Mouse (Mus musculus): ENCODE results near the gene Steap3. TPM values are rescaled to one million over a fixed set of nuclear protein-coding genes. Genes with fewer than 3 reads are reported as not detected.
"Not testable (repeated sequence)": the region's sequence is repeated elsewhere in the genome, so short reads cannot be mapped to it uniquely, and the experiment has no call there.

Steap3 gene
- total and polyA plus RNA-seq, 2 experiments from 2014 or later: 4.8 to 7.8 TPM

DNA sequence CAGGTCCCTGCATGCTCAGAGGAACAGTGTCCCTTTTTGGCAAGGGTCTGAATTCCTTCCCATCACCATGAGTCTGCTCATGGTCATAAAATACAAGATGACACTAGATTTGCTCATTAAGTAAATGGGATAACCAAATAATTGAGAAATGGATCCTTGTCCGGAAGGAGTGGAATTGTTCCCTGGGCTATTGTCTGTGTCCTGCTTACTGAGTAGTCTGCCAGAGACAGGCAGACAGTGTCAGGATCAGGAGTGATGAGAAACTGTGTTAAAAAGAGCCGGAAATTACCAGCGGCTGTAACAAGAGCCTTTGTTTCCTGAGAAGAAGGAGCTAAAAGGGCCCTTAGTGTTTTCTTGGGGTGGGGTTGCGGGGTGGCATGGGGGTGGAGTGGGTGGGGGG, 15.2 kb upstream of the Steap3 start:
- H3K36me3 ChIP-seq (ENCODE audit: insufficient read depth, low read length): no peaks in the 10 kb centered on the region
- H3K4me1 ChIP-seq (ENCODE audit: insufficient read depth, low read length): no peaks in the 10 kb centered on the region
- H3K9ac ChIP-seq (replicated peaks; ENCODE audit: low read length): no peak overlapping the region
- no peak overlapping the region for H3K4me3 ChIP-seq (ENCODE audit: low read length)
- peak; percentile 4 for DNase-seq (ENCODE audit: low spot score)
- peaks cover 4% of the 10 kb centered on the region; the same call in 1 of the 2 replicates for H3K9me3 ChIP-seq (ENCODE audit: low read length)
- ATAC-seq: no peak
- no peak overlapping the region for H3K4me2 ChIP-seq (ENCODE audit: low read depth, low read length)
- 27% methylated on average over 4 of the region's 4 CpGs for WGBS
- H3K27ac ChIP-seq: no peak overlapping the region
- TF ChIP-seq CTCF (IDR thresholded peaks at IDR 0.05; ENCODE audit: low read depth): no peak
- H3K27me3 ChIP-seq (ENCODE audit: insufficient read depth, low read length): no peaks in the 10 kb centered on the region

DNA sequence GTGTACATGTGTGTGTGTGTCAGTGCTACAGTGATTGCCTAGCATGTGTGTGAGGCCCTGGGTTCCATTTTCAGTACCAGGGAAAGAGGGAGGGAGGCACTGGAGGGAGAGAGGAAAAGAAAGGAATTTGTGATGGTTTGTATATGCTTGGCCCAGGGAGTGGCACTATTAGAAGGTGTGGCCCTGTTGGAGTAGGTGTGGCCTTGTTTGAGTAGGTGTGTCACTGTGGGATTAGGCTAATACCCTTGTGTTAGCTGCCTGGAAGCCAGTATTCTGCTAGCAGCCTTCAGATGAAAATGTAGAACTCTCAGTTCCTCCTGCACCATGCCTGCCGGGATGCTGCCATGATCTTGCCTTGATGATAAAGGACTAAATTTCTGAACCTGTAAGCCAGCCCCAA, 3.6 kb upstream of the Steap3 start:
- not testable (repeated sequence) for H3K4me1 ChIP-seq (ENCODE audit: insufficient read depth, low read length); H3K4me3 ChIP-seq (ENCODE audit: low read length); ATAC-seq; H3K27ac ChIP-seq; H3K27me3 ChIP-seq (ENCODE audit: insufficient read depth, low read length); H3K4me2 ChIP-seq (ENCODE audit: low read depth, low read length); H3K9me3 ChIP-seq (ENCODE audit: low read length); DNase-seq (ENCODE audit: low spot score); H3K9ac ChIP-seq (replicated peaks; ENCODE audit: low read length); H3K36me3 ChIP-seq (ENCODE audit: insufficient read depth, low read length)
- 94% methylated on average over 1 of the region's 1 CpGs for WGBS

DNA sequence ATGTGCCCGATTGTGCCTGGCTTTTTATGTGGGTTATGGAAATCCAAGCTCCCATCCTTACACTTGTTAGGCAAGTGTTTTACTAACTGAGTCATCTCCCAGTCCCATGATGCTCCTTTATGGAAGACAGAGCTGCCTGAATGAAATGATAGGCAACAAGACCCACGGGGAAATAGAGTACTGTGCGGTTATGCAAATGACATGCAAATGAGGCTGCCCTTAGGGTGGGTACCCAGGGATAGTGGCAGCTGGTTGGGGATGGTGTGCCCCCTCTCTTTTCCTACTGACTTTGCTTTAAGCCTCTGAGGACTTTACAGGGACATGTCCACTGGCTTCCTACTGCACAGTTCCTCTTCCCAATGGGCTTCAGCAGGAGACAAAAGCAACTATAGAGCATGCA, 2.7 kb upstream of the Steap3 start:
- TF ChIP-seq CTCF (IDR thresholded peaks at IDR 0.05; ENCODE audit: low read depth): no peak
- no peak overlapping the region for H3K9ac ChIP-seq (replicated peaks; ENCODE audit: low read length)
- H3K27ac ChIP-seq: no peak overlapping the region
- no peaks in the 10 kb centered on the region for H3K36me3 ChIP-seq (ENCODE audit: insufficient read depth, low read length)
- H3K27me3 ChIP-seq (ENCODE audit: insufficient read depth, low read length): no peaks in the 10 kb centered on the region
- H3K4me3 ChIP-seq (ENCODE audit: low read length): no peak overlapping the region
- H3K9me3 ChIP-seq (ENCODE audit: low read length): no peaks in the 10 kb centered on the region
- DNase-seq (ENCODE audit: low spot score): no peak
- ATAC-seq: no peak
- WGBS: 49% methylated on average over 3 of the region's 3 CpGs
- no peak overlapping the region for H3K4me2 ChIP-seq (ENCODE audit: low read depth, low read length)
- no peaks in the 10 kb centered on the region for H3K4me1 ChIP-seq (ENCODE audit: insufficient read depth, low read length)

DNA sequence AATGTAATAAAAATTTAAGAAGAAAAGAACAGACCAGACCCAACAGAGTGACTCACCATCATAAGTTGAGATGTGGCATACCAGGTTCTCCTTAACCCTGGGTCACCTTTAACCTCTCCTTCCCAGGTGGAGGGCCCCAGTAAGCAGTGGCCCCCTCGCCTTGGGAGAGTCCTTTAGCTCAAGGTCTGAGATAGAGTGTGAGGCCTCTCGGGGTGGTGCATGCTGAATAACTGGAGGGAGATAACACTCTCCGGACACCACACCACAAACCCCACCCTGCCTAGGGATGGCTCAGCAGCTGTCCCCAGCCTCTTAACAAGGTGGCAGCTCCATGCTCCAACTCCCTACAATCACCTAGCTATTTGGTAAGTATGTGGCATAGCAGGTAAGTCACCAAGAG, 1.6 kb downstream of the Steap3 start:
- Histone ChIP-seq H3K36me3 (ENCODE audit: insufficient read depth, low read length) (no peaks in the 10 kb centered on the region), H3K9me3 (ENCODE audit: low read length) (no peaks in the 10 kb centered on the region), H3K9ac (replicated peaks; ENCODE audit: low read length) (no peak overlapping the region), H3K4me3 (ENCODE audit: low read length) (no peak overlapping the region), H3K27me3 (ENCODE audit: insufficient read depth, low read length) (no peaks in the 10 kb centered on the region), H3K27ac (no peak overlapping the region), H3K4me2 (ENCODE audit: low read depth, low read length) (no peak overlapping the region), H3K4me1 (ENCODE audit: insufficient read depth, low read length) (no peaks in the 10 kb centered on the region)
- 89% methylated on average over 3 of the region's 3 CpGs for WGBS
- TF ChIP-seq CTCF (IDR thresholded peaks at IDR 0.05; ENCODE audit: low read depth): no peak
- DNase-seq (ENCODE audit: low spot score): no peak
- no peak for ATAC-seq

DNA sequence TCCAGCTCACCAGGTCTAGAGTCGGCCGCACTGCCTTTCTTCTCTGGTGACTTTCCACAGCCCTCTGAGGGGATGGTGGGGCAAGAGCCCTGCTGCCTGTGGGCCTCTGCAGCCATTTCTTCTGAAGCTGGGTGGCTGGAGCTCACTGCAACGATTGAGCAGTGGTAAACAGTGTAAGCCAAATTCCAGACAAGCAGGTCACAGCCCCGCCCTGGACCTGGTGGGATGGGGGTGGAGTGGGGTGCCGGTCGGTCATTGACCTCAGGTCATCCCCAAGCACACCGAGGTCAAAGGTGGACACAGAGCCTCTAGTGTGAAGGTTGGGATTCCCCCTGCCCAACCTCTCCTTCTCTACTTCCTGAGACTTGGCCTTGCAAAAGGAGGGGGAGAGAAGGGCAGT, 2.4 kb downstream of the Steap3 start:
- TF ChIP-seq CTCF (IDR thresholded peaks at IDR 0.05; ENCODE audit: low read depth): no peak
- H3K9ac ChIP-seq (replicated peaks; ENCODE audit: low read length): no peak overlapping the region
- no peaks in the 10 kb centered on the region for H3K27me3 ChIP-seq (ENCODE audit: insufficient read depth, low read length)
- no peaks in the 10 kb centered on the region for H3K36me3 ChIP-seq (ENCODE audit: insufficient read depth, low read length)
- no peak overlapping the region for H3K27ac ChIP-seq
- no peak overlapping the region for H3K4me2 ChIP-seq (ENCODE audit: low read depth, low read length)
- H3K4me3 ChIP-seq (ENCODE audit: low read length): no peak overlapping the region
- ATAC-seq: no peak
- DNase-seq (ENCODE audit: low spot score): no peak
- H3K4me1 ChIP-seq (ENCODE audit: insufficient read depth, low read length): no peaks in the 10 kb centered on the region
- WGBS: 77% methylated on average over 7 of the region's 7 CpGs
- H3K9me3 ChIP-seq (ENCODE audit: low read length): no peaks in the 10 kb centered on the region

DNA sequence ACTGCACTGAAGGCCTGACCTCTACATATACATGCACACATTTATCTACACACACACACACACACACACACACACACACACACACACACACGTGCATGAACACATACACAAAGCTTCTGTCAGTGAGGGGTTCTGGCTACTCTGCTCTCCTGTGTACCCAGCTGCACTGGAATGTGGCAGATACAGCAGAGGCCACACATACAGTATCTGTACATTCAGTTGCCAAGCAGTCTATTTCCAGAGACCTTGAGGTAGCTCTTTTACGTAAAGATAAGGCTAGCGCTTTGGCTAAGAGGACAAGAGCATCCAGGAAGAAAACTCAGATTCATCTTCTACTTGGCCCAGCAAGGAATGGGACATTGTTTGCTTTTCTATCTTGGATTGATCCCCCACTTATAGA, 4.9 kb downstream of the Steap3 start:
- H3K4me2 ChIP-seq (ENCODE audit: low read depth, low read length): no peak overlapping the region
- ATAC-seq (no peak), DNase-seq (ENCODE audit: low spot score) (no peak)
- WGBS: 94% methylated on average over 3 of the region's 3 CpGs
- H3K4me3 ChIP-seq (ENCODE audit: low read length): no peak overlapping the region
- H3K27ac ChIP-seq: no peak overlapping the region
- no peaks in the 10 kb centered on the region for H3K27me3 ChIP-seq (ENCODE audit: insufficient read depth, low read length)
- no peaks in the 10 kb centered on the region for H3K36me3 ChIP-seq (ENCODE audit: insufficient read depth, low read length)
- H3K9ac ChIP-seq (replicated peaks; ENCODE audit: low read length): no peak overlapping the region
- peaks cover 6% of the 10 kb centered on the region; the same call in 1 of the 2 replicates for H3K4me1 ChIP-seq (ENCODE audit: insufficient read depth, low read length)
- TF ChIP-seq CTCF (IDR thresholded peaks at IDR 0.05; ENCODE audit: low read depth): no peak
- no peaks in the 10 kb centered on the region for H3K9me3 ChIP-seq (ENCODE audit: low read length)

DNA sequence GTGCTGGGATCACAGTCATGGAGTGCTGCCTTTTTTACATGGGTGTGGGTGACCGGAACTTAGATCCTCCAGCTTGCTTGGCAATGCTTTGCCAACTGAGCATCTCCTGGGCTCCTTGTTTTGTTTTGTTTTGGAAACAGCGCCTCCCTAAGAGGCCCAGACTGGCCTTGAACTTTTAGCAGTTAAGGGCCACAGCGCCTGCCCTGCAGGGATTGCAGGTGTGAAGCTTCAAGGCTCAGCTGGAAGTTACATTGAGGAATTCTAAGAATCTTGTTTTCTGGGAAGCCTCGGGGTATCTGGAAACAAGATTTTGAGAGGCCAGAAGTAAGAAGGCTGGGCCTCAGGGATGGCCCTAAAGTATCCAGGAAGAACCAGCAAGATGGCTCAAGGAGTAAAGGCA, 6.0 kb downstream of the Steap3 start:
- no peak overlapping the region for H3K27ac ChIP-seq
- TF ChIP-seq CTCF (IDR thresholded peaks at IDR 0.05; ENCODE audit: low read depth): no peak
- H3K27me3 ChIP-seq (ENCODE audit: insufficient read depth, low read length): no peaks in the 10 kb centered on the region
- no peak overlapping the region for H3K9ac ChIP-seq (replicated peaks; ENCODE audit: low read length)
- H3K4me3 ChIP-seq (ENCODE audit: low read length): no peak overlapping the region
- WGBS: 66% methylated on average over 4 of the region's 4 CpGs
- no peaks in the 10 kb centered on the region for H3K9me3 ChIP-seq (ENCODE audit: low read length)
- DNase-seq (ENCODE audit: low spot score) (no peak), ATAC-seq (no peak)
- H3K36me3 ChIP-seq (ENCODE audit: insufficient read depth, low read length): no peaks in the 10 kb centered on the region
- H3K4me2 ChIP-seq (ENCODE audit: low read depth, low read length): no peak overlapping the region
- peaks cover 6% of the 10 kb centered on the region; the same call in 1 of the 2 replicates for H3K4me1 ChIP-seq (ENCODE audit: insufficient read depth, low read length)
